Mouse (Mus musculus): Measurements from ENCODE around the gene Pou3f3.

Gene Pou3f3

GRCm38 (mm10) chr1:42694665-42695577 is 647 bp upstream of the Pou3f3 start:
- in situ Hi-C loops (cut with MboI, MseI): no loop called here

GRCm38 (mm10) chr1:42696371-42697031 is 933 bp downstream of the Pou3f3 start:
- in situ Hi-C loops (cut with MboI, MseI): no loop called here

DNA sequence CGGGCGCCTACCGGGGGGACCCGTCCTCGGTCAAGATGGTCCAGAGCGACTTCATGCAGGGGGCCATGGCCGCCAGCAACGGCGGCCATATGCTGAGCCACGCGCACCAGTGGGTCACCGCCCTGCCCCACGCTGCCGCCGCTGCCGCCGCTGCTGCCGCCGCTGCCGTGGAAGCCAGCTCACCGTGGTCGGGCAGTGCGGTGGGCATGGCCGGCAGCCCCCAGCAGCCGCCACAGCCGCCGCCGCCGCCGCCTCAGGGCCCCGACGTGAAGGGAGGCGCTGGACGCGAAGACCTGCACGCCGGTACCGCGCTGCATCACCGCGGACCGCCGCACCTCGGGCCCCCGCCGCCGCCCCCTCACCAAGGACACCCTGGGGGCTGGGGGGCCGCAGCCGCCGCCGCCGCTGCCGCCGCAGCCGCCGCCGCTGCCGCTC is 1.8 kb downstream of the Pou3f3 start:
- in situ Hi-C loops (cut with MboI, MseI): no loop called here

DNA sequence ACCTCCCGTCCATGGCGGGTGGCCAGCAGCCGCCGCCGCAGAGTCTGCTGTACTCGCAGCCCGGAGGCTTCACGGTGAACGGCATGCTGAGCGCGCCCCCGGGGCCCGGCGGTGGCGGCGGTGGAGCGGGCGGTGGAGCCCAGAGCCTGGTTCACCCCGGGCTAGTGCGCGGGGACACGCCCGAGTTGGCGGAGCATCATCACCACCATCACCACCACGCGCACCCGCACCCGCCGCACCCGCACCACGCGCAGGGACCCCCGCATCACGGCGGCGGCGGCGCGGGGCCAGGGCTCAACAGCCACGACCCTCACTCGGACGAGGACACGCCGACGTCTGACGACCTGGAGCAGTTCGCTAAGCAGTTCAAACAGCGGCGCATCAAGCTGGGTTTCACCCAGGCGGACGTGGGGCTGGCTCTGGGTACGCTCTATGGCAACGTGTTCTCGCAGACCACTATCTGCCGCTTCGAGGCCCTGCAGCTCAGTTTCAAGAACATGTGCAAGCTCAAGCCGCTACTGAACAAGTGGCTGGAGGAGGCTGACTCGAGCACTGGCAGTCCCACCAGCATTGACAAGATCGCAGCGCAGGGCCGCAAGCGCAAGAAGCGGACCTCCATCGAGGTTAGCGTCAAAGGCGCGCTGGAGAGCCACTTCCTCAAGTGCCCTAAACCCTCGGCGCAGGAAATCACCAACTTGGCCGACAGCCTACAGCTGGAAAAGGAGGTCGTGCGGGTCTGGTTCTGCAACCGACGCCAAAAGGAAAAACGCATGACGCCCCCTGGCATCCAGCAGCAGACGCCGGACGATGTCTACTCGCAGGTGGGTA is 2.4 kb downstream of the Pou3f3 start:
- in situ Hi-C loops (cut with MboI, MseI): no loop called here

- in situ Hi-C loops (cut with MboI, MseI): no loop called here
Observed at GRCm38 (mm10) chr1:42698584-42699333, 3.2 kb downstream of the Pou3f3 start.

- in situ Hi-C loops (cut with MboI, MseI): no loop called here
Observed at GRCm38 (mm10) chr1:42699471-42699871, 3.9 kb downstream of the Pou3f3 start.

DNA sequence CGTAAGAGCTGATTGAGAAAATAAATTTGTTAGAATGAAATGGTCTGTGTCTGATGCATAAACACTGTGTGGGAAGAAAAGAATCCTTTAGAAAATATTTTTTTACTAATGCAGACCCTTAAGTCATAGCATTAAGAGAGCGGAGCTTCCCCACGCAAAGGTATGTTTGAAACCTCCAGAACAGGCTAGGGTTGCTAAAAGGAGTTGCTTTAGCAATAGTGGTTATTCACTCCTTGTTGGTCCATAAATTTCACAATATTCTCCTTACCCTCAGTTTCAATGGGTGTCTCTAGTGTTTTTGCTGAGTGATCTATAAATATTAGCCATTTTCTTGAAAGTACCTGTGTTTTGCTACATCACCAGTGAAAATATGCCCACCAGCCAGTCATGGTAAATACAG is 4.6 kb downstream of the Pou3f3 start:
- in situ Hi-C loops (cut with MboI, MseI): no loop called here

- in situ Hi-C loops (cut with MboI, MseI): no loop called here
Observed at GRCm38 (mm10) chr1:42700815-42701214, 5.2 kb downstream of the Pou3f3 start.

GRCm38 (mm10) chr1:42701833-42702611 is 6.5 kb downstream of the Pou3f3 start:
- in situ Hi-C loops (cut with MboI, MseI): no loop called here

DNA sequence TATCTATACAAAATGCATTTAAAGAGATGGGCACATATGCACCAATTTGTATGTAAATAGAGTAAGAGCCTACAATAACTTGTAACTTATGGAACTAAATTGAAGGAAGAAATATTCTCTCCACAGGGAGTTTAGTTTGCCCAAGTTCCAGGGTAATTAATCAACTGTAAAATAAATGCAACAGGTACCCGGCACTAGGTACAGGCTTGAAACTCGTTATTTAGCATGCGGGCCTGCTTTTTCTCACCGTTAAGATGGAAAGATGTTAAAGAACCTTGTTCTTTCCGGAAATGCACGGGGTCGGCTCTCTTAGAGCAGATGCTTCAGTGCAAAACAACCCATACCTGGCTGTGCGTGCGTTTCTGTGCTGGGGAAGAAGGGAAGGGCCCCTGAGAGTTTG is 7.4 kb downstream of the Pou3f3 start:
- in situ Hi-C loops (cut with MboI, MseI): no loop called here

DNA sequence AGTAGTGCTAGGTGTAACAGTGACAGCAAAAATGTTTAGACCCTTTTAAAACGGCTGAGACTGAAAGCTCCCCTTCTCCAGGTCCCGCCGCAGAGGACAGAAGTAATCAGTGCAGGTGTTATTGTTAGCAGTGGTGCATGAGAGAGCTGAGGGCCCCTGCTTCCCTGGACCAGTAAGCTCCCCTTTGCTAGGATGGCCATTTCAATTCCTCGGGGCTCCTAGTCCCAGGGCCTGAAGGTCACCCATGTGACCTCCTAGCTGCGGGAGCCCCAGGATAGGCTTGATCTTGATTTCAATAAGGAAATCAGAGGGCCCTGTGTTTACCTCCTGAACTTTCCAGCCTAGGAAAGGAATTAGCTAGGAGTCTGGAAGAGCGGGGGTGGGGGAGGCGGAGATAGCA is 7.9 kb downstream of the Pou3f3 start:
- in situ Hi-C loops (cut with MboI, MseI): no loop called here

- in situ Hi-C loops (cut with MboI, MseI): no loop called here
Observed at GRCm38 (mm10) chr1:42703851-42704613, 8.5 kb downstream of the Pou3f3 start.

DNA sequence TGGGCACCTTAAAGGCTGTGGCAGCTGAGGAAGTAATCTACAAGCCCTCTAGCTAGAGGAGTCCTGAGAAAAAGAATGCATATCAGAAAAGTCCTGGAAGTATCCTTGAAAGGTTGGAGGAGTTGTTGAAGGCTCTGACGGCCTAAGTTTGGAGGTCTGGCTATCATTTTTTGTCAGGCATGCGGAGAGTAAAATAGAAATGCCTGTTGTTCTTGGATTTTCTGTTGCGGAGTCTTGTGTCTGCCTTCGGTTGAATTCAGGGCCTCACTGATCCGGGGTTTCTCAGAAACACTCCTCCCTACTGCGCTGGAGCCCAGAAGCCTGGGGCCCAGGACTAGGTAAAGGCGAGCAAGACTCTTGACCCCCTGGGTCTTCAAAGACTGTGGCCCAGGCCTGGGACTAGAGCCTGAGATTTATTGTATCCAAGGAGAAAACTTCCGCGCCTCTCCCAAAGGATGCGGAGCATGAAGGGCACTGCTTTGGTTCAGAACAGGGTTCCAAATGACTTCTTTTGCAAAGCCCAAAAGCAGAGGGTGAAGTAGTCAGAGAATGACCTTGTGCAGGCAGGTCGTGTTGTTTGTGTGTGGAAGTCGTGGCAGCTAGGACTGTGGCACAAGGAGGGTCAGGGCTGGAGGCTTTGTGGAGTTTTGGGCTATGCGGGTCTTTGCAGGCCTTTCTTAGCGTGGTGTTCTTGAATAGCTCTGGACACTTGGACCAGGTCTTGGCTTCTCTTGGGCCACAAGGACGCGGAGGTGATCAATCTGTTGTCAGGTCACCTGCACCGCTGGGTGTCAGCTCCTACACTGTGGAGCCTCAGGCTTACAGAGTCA is 9.6 kb downstream of the Pou3f3 start:
- in situ Hi-C loops (cut with MboI, MseI): no loop called here

- in situ Hi-C loops (cut with MboI, MseI): no loop called here
Observed at GRCm38 (mm10) chr1:42705811-42706160, 10.2 kb downstream of the Pou3f3 start.

- in situ Hi-C loops (cut with MboI, MseI): no loop called here
Observed at GRCm38 (mm10) chr1:42707196-42707595, 11.6 kb downstream of the Pou3f3 start.

GRCm38 (mm10) chr1:42707611-42708130 is 12.1 kb downstream of the Pou3f3 start:
- in situ Hi-C loops (cut with MboI, MseI): no loop called here

GRCm38 (mm10) chr1:42709024-42709423 is 13.5 kb downstream of the Pou3f3 start:
- in situ Hi-C loops (cut with MboI, MseI): no loop called here

DNA sequence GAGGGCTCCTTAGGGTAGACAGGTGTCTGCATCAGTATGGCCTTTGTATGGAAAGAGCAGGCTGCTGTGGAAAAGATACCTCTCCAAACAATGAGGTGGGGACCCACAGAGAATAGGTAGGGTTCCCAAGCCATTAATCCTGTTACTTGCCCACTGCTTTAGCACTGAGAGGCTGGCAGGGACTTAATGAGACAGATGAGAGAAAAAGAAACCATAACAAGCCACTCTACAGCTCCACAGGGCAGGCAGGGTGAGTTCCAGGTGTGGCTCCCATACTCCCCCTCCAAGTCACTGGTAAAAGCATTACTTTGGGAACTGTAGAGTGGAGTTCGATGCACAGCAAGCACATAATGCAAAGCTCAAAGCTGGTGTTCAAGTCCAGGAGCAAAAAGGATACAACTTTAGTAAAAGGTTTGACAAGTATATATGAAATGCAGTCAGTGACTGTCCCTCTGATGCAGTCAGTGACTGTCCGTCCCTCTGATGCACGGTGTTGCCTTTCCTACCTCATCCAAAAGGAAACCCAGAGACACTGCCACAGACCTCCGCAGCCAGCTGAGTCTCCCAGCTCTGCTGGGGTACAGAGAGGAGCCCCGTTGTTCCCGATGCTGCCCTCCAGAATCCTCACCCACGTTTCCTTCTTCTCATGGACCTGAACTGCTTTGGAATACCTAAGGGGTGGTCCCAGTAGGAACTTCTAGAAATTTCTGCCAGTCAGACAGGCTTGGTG is 14.0 kb downstream of the Pou3f3 start:
- in situ Hi-C loops (cut with MboI, MseI): loop anchor here in 1 of 2 experiments (10.0 kb wide), 1 partner anchor 175 kb away; no protein-coding TSS in a partner anchor
